Mouse (Mus musculus): Measurements from ENCODE around the gene Hoxd13. TPM values are rescaled to one million over a fixed set of nuclear protein-coding genes. Genes with fewer than 3 reads are reported as not detected.
A peak's percentile ranks its signal among the peaks of the same experiment; 100 is the strongest.

Gene Hoxd13
- polyA plus RNA-seq, 1 experiment from 2014 or later: not detected

DNA sequence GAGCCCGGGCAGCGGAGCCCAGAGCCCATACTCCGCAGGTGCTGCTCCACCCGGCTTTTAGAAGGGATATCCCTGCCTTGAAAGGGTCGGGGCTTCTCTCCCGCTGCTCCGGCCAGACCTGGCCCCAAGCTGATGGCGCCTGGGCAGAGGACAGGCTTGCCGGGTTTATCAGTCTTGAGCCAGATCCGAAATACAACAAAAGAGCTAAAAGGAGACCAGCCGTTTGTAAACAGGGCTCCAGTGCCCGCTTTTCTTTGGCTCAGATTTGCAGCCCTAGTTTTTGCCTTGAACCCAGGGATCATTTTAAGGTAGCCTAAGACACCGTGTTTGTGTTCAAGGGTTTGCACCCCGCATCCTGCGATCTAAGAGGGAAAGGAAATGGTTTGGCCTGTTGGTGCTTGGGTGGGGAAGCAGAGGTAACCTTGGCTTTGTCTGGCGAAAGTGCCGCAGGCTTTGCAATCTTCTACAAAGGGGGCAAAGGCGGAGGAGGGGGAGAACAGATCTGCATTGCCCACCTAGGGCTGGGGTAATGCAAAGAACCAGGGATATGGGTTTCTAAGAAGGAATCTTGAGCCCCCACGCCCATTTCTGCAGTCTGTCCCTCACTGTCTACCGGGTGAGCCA lies 24.8 kb downstream of the Hoxd13 start:
- WGBS: 2% methylated on average over 20 of the region's 20 CpGs
- Histone ChIP-seq H3K27me3 (ENCODE audit: control insufficient read depth, insufficient read depth, low read length) (peaks cover 77% of the 10 kb centered on the region), H3K4me1 (ENCODE audit: control insufficient read depth, insufficient read depth, low read length) (no peaks in the 10 kb centered on the region), H3K4me2 (replicated peaks; ENCODE audit: low read depth, low read length) (no peak overlapping the region), H3K9me3 (ENCODE audit: control insufficient read depth, low read depth, low read length) (no peaks in the 10 kb centered on the region), H3K4me3 (ENCODE audit: low read depth, low read length) (no peak overlapping the region), H3K27ac (ENCODE audit: low read length) (no peak overlapping the region), H3K9ac (replicated peaks; ENCODE audit: low read depth, low read length) (no peak overlapping the region), H3K36me3 (ENCODE audit: control insufficient read depth, insufficient read depth, low read length) (no peaks in the 10 kb centered on the region)
- no peak for ATAC-seq (ENCODE audit: insufficient number of reproducible peaks, insufficient read depth, low FRiP score, low read depth)

DNA sequence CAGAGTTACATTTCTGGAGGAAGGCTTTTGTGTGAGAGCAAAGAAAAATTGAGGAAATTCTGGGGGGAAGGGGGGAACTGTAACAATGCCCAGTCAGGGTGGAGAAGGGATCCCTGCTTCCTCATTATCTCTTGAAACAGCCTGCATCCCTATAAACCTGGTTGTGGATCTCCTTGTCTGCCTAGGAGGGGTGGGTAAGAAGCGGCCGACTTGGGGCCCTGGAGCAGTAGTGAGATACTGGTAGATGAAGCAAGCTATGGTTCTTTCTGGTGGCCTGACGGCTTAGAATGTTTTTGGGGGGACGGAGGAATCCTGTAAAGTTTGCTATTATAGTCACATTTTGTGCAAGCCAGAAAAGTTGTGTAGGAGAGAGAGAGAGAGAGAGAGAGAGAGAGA lies 25.3 kb downstream of the Hoxd13 start:
- no peak for ATAC-seq (ENCODE audit: insufficient number of reproducible peaks, insufficient read depth, low FRiP score, low read depth)
- Histone ChIP-seq H3K9me3 (ENCODE audit: control insufficient read depth, low read depth, low read length) (no peaks in the 10 kb centered on the region), H3K9ac (replicated peaks; ENCODE audit: low read depth, low read length) (no peak overlapping the region), H3K36me3 (ENCODE audit: control insufficient read depth, insufficient read depth, low read length) (no peaks in the 10 kb centered on the region), H3K27ac (ENCODE audit: low read length) (no peak overlapping the region), H3K4me2 (replicated peaks; ENCODE audit: low read depth, low read length) (no peak overlapping the region), H3K4me1 (ENCODE audit: control insufficient read depth, insufficient read depth, low read length) (no peaks in the 10 kb centered on the region), H3K27me3 (ENCODE audit: control insufficient read depth, insufficient read depth, low read length) (peaks cover 73% of the 10 kb centered on the region), H3K4me3 (ENCODE audit: low read depth, low read length) (no peak overlapping the region)
- 12% methylated on average over 4 of the region's 4 CpGs for WGBS

DNA sequence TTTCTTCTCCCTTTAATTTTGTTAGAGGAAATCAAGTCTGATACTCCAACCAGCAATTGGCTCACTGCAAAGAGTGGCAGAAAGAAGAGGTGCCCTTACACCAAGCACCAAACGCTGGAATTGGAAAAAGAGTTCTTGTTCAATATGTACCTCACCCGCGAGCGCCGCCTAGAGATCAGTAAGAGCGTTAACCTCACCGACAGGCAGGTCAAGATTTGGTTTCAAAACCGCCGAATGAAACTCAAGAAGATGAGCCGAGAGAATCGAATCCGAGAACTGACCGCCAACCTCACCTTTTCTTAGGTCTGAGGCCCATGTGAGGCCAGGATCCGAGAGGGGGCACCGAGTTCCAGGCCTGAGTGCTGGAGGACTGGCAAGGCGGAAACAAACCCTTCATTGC lies 26.0 kb downstream of the Hoxd13 start:
- Histone ChIP-seq H3K4me1 (ENCODE audit: control insufficient read depth, insufficient read depth, low read length) (no peaks in the 10 kb centered on the region), H3K4me2 (replicated peaks; ENCODE audit: low read depth, low read length) (no peak overlapping the region), H3K9me3 (ENCODE audit: control insufficient read depth, low read depth, low read length) (no peaks in the 10 kb centered on the region), H3K9ac (replicated peaks; ENCODE audit: low read depth, low read length) (no peak overlapping the region), H3K27ac (ENCODE audit: low read length) (no peak overlapping the region), H3K36me3 (ENCODE audit: control insufficient read depth, insufficient read depth, low read length) (no peaks in the 10 kb centered on the region), H3K4me3 (ENCODE audit: low read depth, low read length) (no peak overlapping the region), H3K27me3 (ENCODE audit: control insufficient read depth, insufficient read depth, low read length) (peaks cover 72% of the 10 kb centered on the region)
- ATAC-seq (ENCODE audit: insufficient number of reproducible peaks, insufficient read depth, low FRiP score, low read depth): no peak
- WGBS: 2% methylated on average over 16 of the region's 16 CpGs

DNA sequence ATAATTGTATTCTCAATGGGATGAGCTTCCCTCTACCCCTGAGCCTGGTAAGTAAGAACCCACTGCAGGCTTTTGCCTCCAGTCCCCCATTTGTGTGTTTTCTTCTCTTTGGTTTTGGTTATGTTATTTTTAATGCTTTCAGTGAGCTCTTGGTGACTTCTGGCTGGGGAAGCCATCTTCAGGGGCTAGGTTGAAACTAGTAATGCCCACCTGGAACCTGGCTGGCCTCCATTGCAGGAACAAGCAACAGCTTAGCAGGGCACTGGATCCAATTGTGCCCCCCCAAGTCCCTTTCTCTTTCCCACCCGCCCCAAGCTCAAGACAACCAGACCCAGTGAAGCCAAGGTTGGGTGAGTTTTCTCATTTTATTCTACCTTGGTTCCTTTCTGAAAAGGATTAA lies 27.3 kb downstream of the Hoxd13 start:
- ATAC-seq (ENCODE audit: insufficient number of reproducible peaks, insufficient read depth, low FRiP score, low read depth): no peak
- Histone ChIP-seq H3K27me3 (ENCODE audit: control insufficient read depth, insufficient read depth, low read length) (peaks cover 71% of the 10 kb centered on the region), H3K4me3 (ENCODE audit: low read depth, low read length) (no peak overlapping the region), H3K9ac (replicated peaks; ENCODE audit: low read depth, low read length) (no peak overlapping the region), H3K4me1 (ENCODE audit: control insufficient read depth, insufficient read depth, low read length) (no peaks in the 10 kb centered on the region), H3K36me3 (ENCODE audit: control insufficient read depth, insufficient read depth, low read length) (no peaks in the 10 kb centered on the region), H3K27ac (ENCODE audit: low read length) (no peak overlapping the region), H3K9me3 (ENCODE audit: control insufficient read depth, low read depth, low read length) (no peaks in the 10 kb centered on the region), H3K4me2 (replicated peaks; ENCODE audit: low read depth, low read length) (no peak overlapping the region)
- WGBS: 6% methylated on average over 1 of the region's 1 CpGs

DNA sequence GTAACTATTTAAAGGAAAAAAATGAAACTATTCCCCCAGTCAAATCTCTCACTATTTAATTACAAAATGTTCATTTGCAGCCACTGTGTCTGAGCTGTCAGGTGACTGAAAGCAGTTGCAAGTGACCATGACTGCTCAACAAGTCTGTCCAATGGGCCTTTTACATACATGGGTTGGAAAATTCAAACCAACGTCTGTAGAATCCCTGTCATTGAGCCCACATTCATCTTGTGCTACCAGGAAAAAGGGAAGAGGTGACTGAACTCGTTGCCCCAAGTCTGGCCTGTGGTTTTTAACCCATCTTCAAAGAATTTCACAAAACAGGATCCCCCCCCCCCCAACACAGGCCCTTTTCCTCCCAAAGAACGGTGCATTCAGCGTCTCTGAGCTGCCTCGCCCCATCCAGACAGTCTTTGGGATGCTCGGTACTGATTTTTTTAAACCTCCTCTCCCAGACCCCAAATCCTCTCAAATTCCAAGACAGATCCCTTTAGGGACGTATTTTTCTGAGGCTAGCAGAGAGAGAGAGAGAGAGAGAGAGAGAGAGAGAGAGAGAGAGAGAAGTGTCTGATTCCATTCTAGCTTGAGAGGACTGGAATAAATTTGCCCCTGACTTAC lies 27.8 kb downstream of the Hoxd13 start:
- no peak overlapping the region for H3K27ac ChIP-seq (ENCODE audit: low read length)
- no peak overlapping the region for H3K4me2 ChIP-seq (replicated peaks; ENCODE audit: low read depth, low read length)
- H3K4me1 ChIP-seq (ENCODE audit: control insufficient read depth, insufficient read depth, low read length): no peaks in the 10 kb centered on the region
- 2% methylated on average over 7 of the region's 7 CpGs for WGBS
- H3K9me3 ChIP-seq (ENCODE audit: control insufficient read depth, low read depth, low read length): no peaks in the 10 kb centered on the region
- peaks cover 76% of the 10 kb centered on the region for H3K27me3 ChIP-seq (ENCODE audit: control insufficient read depth, insufficient read depth, low read length)
- H3K9ac ChIP-seq (replicated peaks; ENCODE audit: low read depth, low read length): no peak overlapping the region
- ATAC-seq (ENCODE audit: insufficient number of reproducible peaks, insufficient read depth, low FRiP score, low read depth): no peak
- no peak overlapping the region for H3K4me3 ChIP-seq (ENCODE audit: low read depth, low read length)
- no peaks in the 10 kb centered on the region for H3K36me3 ChIP-seq (ENCODE audit: control insufficient read depth, insufficient read depth, low read length)

DNA sequence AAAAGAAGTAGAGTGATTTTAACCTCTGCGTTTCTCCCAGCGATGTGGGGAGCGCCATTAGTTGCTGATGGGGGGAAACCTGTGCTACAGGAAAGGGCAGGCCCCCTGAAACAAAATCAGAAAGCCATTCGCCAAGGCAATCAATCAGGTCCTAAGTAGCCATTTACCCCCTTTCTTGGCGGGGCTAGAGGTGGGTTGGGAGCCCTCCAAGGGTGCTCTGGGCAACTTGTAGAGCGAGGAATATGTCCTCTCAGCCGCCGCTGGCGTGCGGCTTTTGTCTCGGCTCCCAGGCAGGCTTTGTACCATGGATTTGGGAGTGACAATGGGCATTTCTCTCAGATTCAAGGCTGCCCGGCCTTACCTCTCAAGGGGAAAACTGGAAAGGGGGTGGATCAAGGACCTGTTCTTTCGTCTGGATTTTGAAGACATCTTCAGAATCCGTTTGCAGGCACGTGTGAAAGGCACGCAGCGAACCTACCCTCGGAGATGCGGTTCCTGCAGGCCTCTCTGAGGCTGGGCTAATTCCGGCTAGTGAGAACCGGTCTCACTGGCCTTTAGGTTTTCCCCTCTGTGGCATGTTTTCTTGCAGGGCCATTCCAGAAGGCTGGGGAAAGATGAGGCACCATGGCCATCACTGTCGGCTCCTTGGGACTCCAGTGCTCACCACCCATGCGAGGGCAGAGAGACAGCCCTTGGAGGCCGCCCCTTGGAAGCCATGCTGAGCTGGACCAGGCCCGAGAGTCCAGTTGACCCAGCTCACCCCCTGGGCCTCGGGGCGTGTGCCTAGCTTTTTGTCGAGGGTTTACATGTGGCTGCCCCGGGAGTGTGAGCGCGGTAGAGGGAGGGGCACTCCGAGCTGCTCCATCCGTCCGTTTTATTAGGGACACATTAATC lies 28.6 kb downstream of the Hoxd13 start:
- WGBS: 4% methylated on average over 34 of the region's 34 CpGs
- Histone ChIP-seq H3K4me2 (replicated peaks; ENCODE audit: low read depth, low read length) (no peak overlapping the region), H3K27me3 (ENCODE audit: control insufficient read depth, insufficient read depth, low read length) (peaks cover 73% of the 10 kb centered on the region), H3K36me3 (ENCODE audit: control insufficient read depth, insufficient read depth, low read length) (no peaks in the 10 kb centered on the region), H3K9me3 (ENCODE audit: control insufficient read depth, low read depth, low read length) (no peaks in the 10 kb centered on the region), H3K4me3 (ENCODE audit: low read depth, low read length) (no peak overlapping the region), H3K9ac (replicated peaks; ENCODE audit: low read depth, low read length) (no peak overlapping the region), H3K4me1 (ENCODE audit: control insufficient read depth, insufficient read depth, low read length) (no peaks in the 10 kb centered on the region), H3K27ac (ENCODE audit: low read length) (no peak overlapping the region)
- ATAC-seq (ENCODE audit: insufficient number of reproducible peaks, insufficient read depth, low FRiP score, low read depth): no peak

DNA sequence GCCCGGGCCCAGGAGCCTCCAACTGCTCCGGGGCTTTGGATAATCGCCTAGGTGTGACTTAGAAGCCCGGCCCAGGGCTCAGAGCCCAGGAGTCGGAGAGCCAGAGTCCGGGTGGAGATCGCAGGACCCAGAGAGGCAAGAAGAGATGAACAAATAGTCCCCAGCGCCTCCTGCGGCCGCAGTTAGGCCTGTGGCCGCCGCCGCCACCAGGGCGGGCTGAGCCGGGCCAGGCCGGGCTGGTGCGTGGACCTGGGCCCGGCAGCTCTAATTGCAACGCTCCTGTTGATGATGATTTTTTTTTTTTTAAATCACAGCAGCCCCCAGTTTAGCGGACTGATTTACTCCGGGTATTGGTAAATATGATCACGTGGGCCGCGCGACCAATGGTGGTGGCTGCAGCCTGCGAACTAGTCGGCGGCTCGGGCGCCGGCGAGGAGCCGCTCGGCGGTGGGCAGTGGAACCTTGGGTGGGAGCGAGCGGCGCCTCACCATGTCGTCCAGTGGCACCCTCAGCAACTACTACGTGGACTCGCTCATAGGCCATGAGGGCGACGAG lies 29.5 kb downstream of the Hoxd13 start, which contains the start of gene Hoxd9:
Gene Hoxd9, plus strand, starts transcription at position 161 of the 555 bp plus-strand sequence.
- Histone ChIP-seq H3K9ac (replicated peaks; ENCODE audit: low read depth, low read length) (no peak within 1 kb of the TSS), H3K4me2 (replicated peaks; ENCODE audit: low read depth, low read length) (peak within 1 kb of the TSS; percentile 28), H3K36me3 (ENCODE audit: control insufficient read depth, insufficient read depth, low read length) (no peaks in the 10 kb centered on the region), H3K4me1 (ENCODE audit: control insufficient read depth, insufficient read depth, low read length) (no peaks in the 10 kb centered on the region), H3K27me3 (ENCODE audit: control insufficient read depth, insufficient read depth, low read length) (peaks cover 64% of the 10 kb centered on the region), H3K4me3 (ENCODE audit: low read depth, low read length) (peak within 1 kb of the TSS; percentile 19), H3K27ac (ENCODE audit: low read length) (no peak within 1 kb of the TSS), H3K9me3 (ENCODE audit: control insufficient read depth, low read depth, low read length) (no peaks in the 10 kb centered on the region)
- ATAC-seq (ENCODE audit: insufficient number of reproducible peaks, insufficient read depth, low FRiP score, low read depth): no peak
- 1% methylated on average over 43 of the region's 43 CpGs for WGBS

All from stomach, embryonic 14.5 days (tissue).